Mouse (Mus musculus) midbrain, embryonic 10.5 days (tissue): ENCODE results near the gene Casc1. TPM values are rescaled to one million over a fixed set of nuclear protein-coding genes. Genes with fewer than 3 reads are reported as not detected.

ENCODE experiments used
- DNase-seq: peaks from one replicate; pipeline ENCODE4 v3.0.0-alpha.2; 2017; ENCODE audit warnings: low spot score
- H3K27ac ChIP-seq: fragments of 300-500 bp; sonication (generic); replicated peaks from 2 replicates; pipeline ENCODE4 v1.5.1; 2016; ENCODE audit warnings: mild to moderate bottlenecking
- H3K27me3 ChIP-seq: fragments of 300-500 bp; sonication (generic); 2 replicates; pipeline ENCODE4 v1.6.1; 2016; ENCODE audit warnings: low read depth, mild to moderate bottlenecking; ENCODE audit not compliant: poor library complexity, severe bottlenecking
- H3K36me3 ChIP-seq: fragments of 300-500 bp; sonication (generic); 2 replicates; pipeline ENCODE4 v1.6.1; 2016; ENCODE audit warnings: mild to moderate bottlenecking, moderate library complexity
- H3K4me1 ChIP-seq: fragments of 300-500 bp; sonication (generic); 2 replicates; pipeline ENCODE4 v1.6.1; 2016
- H3K4me3 ChIP-seq: fragments of 300-500 bp; sonication (generic); 2 replicates; pipeline ENCODE4 v1.5.1; 2016; ENCODE audit warnings: mild to moderate bottlenecking, moderate library complexity
- H3K9me3 ChIP-seq: fragments of 300-500 bp; sonication (generic); replicated peaks from 2 replicates; pipeline ENCODE4 v1.6.1; 2016; ENCODE audit warnings: mild to moderate bottlenecking
- WGBS: fragments of 180-500 bp; shearing (Covaris S2); methylation state at CpG from one replicate; pipeline ENCODE4 v1.1.7; 2016; 5-methylcytosine and 5-hydroxymethylcytosine counted together
- polyA plus RNA-seq: library from polyadenylated mRNA; unstranded; fragments of >200 nt; fragmentation: Nextera tagmentation; extraction: Ambion mirVana; gene quantifications from 2 replicates; pipeline ENCODE4 v1.2.1, GENCODE M21; 2016

Gene Casc1
- 0.38 and 0.41 TPM in 2 replicates for polyA plus RNA-seq

- under 1% methylated on average over 36 of the region's 36 CpGs for WGBS
- peak within 1 kb of the TSS; percentile 83 for H3K4me3 ChIP-seq
- H3K27ac ChIP-seq: peak within 1 kb of the TSS; percentile 95
- peak; percentile 99 for DNase-seq
- H3K4me1 ChIP-seq: peaks cover 18% of the 10 kb centered on the region
- no peaks in the 10 kb centered on the region for H3K27me3 ChIP-seq
- H3K9me3 ChIP-seq: no peaks in the 10 kb centered on the region
- H3K36me3 ChIP-seq: 0 out of 2 replicates have a peak, but pooled peaks cover 2% of the 10 kb centered on the region
Observed at GRCm38 (mm10) chr6:145210816-145211338, at the start of gene Casc1, which contains the start of gene Etfrf1. Gene Casc1, minus strand, starts transcription at chr6:145211005. Gene Etfrf1, plus strand, starts transcription at chr6:145211134.

- DNase-seq: no peak
- no peak overlapping the region for H3K27ac ChIP-seq
- no peak overlapping the region for H3K4me3 ChIP-seq
- H3K9me3 ChIP-seq: no peaks in the 10 kb centered on the region
- peaks cover 6% of the 10 kb centered on the region for H3K4me1 ChIP-seq
- no peaks in the 10 kb centered on the region for H3K36me3 ChIP-seq
- WGBS: 66% methylated on average over 2 of the region's 2 CpGs
- H3K27me3 ChIP-seq: peaks cover 12% of the 10 kb centered on the region
Observed at GRCm38 (mm10) chr6:145256701-145257073, 45.9 kb upstream of the Casc1 start.

- H3K4me1 ChIP-seq: peaks cover under 1% of the 10 kb centered on the region; the same call in 1 of the 2 replicates
- 85% methylated on average over 13 of the region's 13 CpGs for WGBS
- H3K36me3 ChIP-seq: no peaks in the 10 kb centered on the region
- H3K27ac ChIP-seq: no peak overlapping the region
- peaks cover 18% of the 10 kb centered on the region for H3K27me3 ChIP-seq
- DNase-seq: no peak
- no peaks in the 10 kb centered on the region for H3K9me3 ChIP-seq
- no peak overlapping the region for H3K4me3 ChIP-seq
Observed at GRCm38 (mm10) chr6:145255952-145256700, 45.3 kb upstream of the Casc1 start.

- H3K27me3 ChIP-seq: peaks cover 22% of the 10 kb centered on the region
- DNase-seq: no peak
- H3K4me1 ChIP-seq: peaks cover 28% of the 10 kb centered on the region
- H3K9me3 ChIP-seq: no peaks in the 10 kb centered on the region
- H3K4me3 ChIP-seq: peak overlapping the region; percentile 95
- 14% methylated on average over 16 of the region's 16 CpGs for WGBS
- H3K27ac ChIP-seq: peak overlapping the region; percentile 97
- peaks cover 8% of the 10 kb centered on the region for H3K36me3 ChIP-seq
Observed at GRCm38 (mm10) chr6:145250820-145251219, 40.0 kb upstream of the Casc1 start.

GRCm38 (mm10) chr6:145250185-145250791 lies 39.5 kb upstream of the Casc1 start, which contains the start of gene Kras:
Gene Kras, minus strand, starts transcription at chr6:145250239.
- Histone ChIP-seq H3K9me3 (no peaks in the 10 kb centered on the region), H3K27ac (peak within 1 kb of the TSS; percentile 97), H3K4me3 (peak within 1 kb of the TSS; percentile 95), H3K36me3 (peaks cover 13% of the 10 kb centered on the region), H3K27me3 (peaks cover 22% of the 10 kb centered on the region), H3K4me1 (peaks cover 28% of the 10 kb centered on the region)
- peak; percentile 94 for DNase-seq
- under 1% methylated on average over 36 of the region's 83 CpGs for WGBS

- peak; percentile 69 for DNase-seq
- Histone ChIP-seq H3K27me3 (peaks cover 22% of the 10 kb centered on the region), H3K9me3 (no peaks in the 10 kb centered on the region), H3K4me1 (peaks cover 28% of the 10 kb centered on the region), H3K36me3 (peaks cover 21% of the 10 kb centered on the region), H3K27ac (peak overlapping the region; percentile 97), H3K4me3 (peak overlapping the region; percentile 95)
- under 1% methylated on average over 102 of the region's 124 CpGs for WGBS
Observed at GRCm38 (mm10) chr6:145249291-145250184, 38.7 kb upstream of the Casc1 start.

GRCm38 (mm10) chr6:145247886-145248285 lies 37.1 kb upstream of the Casc1 start:
- peaks cover 22% of the 10 kb centered on the region for H3K27me3 ChIP-seq
- 69% methylated on average over 3 of the region's 3 CpGs for WGBS
- H3K36me3 ChIP-seq: peaks cover 32% of the 10 kb centered on the region
- no peak overlapping the region for H3K27ac ChIP-seq
- H3K9me3 ChIP-seq: no peaks in the 10 kb centered on the region
- H3K4me3 ChIP-seq: peak overlapping the region; percentile 95
- DNase-seq: no peak
- peaks cover 28% of the 10 kb centered on the region for H3K4me1 ChIP-seq

GRCm38 (mm10) chr6:145246841-145247240 lies 36.0 kb upstream of the Casc1 start:
- no peak overlapping the region for H3K4me3 ChIP-seq
- H3K4me1 ChIP-seq: peaks cover 28% of the 10 kb centered on the region
- DNase-seq: no peak
- peaks cover 11% of the 10 kb centered on the region for H3K27me3 ChIP-seq
- peaks cover 33% of the 10 kb centered on the region for H3K36me3 ChIP-seq
- H3K27ac ChIP-seq: no peak overlapping the region
- no peaks in the 10 kb centered on the region for H3K9me3 ChIP-seq
- 98% methylated on average over 5 of the region's 5 CpGs for WGBS

- H3K9me3 ChIP-seq: no peaks in the 10 kb centered on the region
- 65% methylated on average over 1 of the region's 1 CpGs for WGBS
- H3K4me3 ChIP-seq: no peak overlapping the region
- H3K27me3 ChIP-seq: no peaks in the 10 kb centered on the region
- H3K36me3 ChIP-seq: peaks cover 70% of the 10 kb centered on the region
- H3K4me1 ChIP-seq: peaks cover 3% of the 10 kb centered on the region; the same call in 1 of the 2 replicates
- no peak overlapping the region for H3K27ac ChIP-seq
- DNase-seq: no peak
Observed at GRCm38 (mm10) chr6:145242521-145242920, 31.7 kb upstream of the Casc1 start.

GRCm38 (mm10) chr6:145240285-145240684 lies 29.5 kb upstream of the Casc1 start:
- Histone ChIP-seq H3K27me3 (no peaks in the 10 kb centered on the region), H3K36me3 (peaks cover 57% of the 10 kb centered on the region), H3K4me1 (no peaks in the 10 kb centered on the region), H3K27ac (no peak overlapping the region), H3K9me3 (no peaks in the 10 kb centered on the region), H3K4me3 (no peak overlapping the region)
- WGBS: 92% methylated on average over 6 of the region's 6 CpGs
- DNase-seq: no peak

- WGBS: 81% methylated on average over 4 of the region's 4 CpGs
- H3K27me3 ChIP-seq: no peaks in the 10 kb centered on the region
- no peaks in the 10 kb centered on the region for H3K9me3 ChIP-seq
- no peak for DNase-seq
- H3K4me3 ChIP-seq: no peak overlapping the region
- peaks cover 59% of the 10 kb centered on the region for H3K36me3 ChIP-seq
- no peaks in the 10 kb centered on the region for H3K4me1 ChIP-seq
- no peak overlapping the region for H3K27ac ChIP-seq
Observed at GRCm38 (mm10) chr6:145237148-145237547, 26.3 kb upstream of the Casc1 start.

- H3K9me3 ChIP-seq: no peaks in the 10 kb centered on the region
- H3K27me3 ChIP-seq: no peaks in the 10 kb centered on the region
- no peak overlapping the region for H3K4me3 ChIP-seq
- peaks cover 61% of the 10 kb centered on the region for H3K36me3 ChIP-seq
- no peak overlapping the region for H3K27ac ChIP-seq
- no peak for DNase-seq
- H3K4me1 ChIP-seq: no peaks in the 10 kb centered on the region
- WGBS: 93% methylated on average over 6 of the region's 6 CpGs
Observed at GRCm38 (mm10) chr6:145235367-145235766, 24.6 kb upstream of the Casc1 start.
